Mouse (Mus musculus) stomach, postnatal 0 days (tissue): ENCODE results near the gene Mpg.

Experiments
- CTCF ChIP-seq: IDR thresholded peaks from 2 replicates; pipeline ENCODE4 v1.5.1; 2016; ENCODE audit warnings: antibody characterized with exemption, low read depth, mild to moderate bottlenecking, moderate library complexity
- EP300 ChIP-seq: optimal IDR thresholded peaks from 2 replicates; pipeline ENCODE3; 2016; ENCODE audit warnings: antibody characterized with exemption

DNA sequence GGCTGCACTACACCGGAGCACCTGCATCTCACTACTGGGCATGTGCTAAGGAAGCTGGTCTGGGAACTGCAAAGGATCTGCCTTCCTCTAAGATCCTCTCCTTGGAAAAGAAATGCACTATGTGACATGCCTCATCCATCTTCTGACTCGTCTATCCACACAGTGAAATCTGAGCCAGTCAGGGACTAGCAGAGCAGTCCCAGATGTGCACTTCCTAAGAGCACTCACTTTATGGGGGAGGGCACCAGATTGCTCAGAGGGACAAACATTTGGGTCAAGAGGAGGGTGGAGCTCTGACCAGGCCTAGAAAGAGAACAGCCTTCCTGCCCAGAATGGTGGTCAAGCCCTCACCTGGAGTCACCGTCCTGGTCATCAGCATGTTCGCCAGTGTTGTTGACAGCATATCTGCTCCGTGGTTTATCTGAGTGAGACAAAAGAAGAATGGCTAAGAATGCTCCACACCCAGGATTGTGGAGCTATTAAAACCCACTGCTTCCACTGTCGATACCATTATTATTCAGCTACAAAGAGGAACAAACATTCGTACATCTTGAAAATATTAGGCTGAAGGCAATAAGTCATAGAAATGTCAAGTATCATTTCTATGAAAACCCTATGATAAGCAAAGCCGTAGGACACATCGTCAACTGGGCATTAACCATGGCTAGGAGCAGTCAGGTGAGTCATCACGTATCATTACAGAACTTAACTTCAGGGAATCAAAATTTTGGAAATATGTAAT is 36.5 kb downstream of the Mpg start:
- TF ChIP-seq CTCF (no peak), EP300 (no peak)
